Mouse (Mus musculus) ovary, adult 10 weeks (tissue): Measurements from ENCODE around the gene Cbx5. TPM values are rescaled to one million over a fixed set of nuclear protein-coding genes. Genes with fewer than 3 reads are reported as not detected.

Experiments used
- polyA plus RNA-seq: library from polyadenylated mRNA; stranded (reverse); fragments of 350-450 nt; fragmentation: Illumina TruSeq; extraction: RNeasy Lipid Tissue Mini Kit (QIAGEN cat#74804); gene quantifications from one replicate; pipeline ENCODE4 v1.2.3, GENCODE M21; 2014

The Cbx5 gene
- polyA plus RNA-seq: 230 TPM

DNA sequence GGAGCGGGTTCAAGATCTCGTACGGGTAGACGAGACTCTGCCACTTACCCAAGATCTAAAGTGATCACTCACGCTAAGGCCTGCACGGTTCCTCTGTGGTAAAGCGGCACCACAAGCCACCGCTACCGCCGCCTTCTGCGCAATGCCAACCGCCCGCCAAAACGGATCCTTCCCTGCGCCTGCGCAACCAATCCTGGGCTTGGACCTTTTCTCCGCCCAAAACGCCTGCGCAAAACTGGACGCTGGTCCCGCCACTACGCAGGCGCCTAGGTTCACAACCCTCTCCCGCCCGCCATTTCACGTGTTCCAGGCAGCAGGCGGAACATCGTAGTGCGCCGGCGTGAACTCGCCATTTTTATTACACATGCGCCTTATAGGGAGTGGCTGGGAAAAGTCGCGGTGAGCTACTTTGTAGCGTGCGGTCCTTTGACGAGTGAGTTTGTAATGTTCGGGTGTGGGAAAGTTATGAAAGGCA, at the start of gene Cbx5:
Gene Cbx5, minus strand, starts transcription at position 132 of the 475 bp plus-strand sequence.

DNA sequence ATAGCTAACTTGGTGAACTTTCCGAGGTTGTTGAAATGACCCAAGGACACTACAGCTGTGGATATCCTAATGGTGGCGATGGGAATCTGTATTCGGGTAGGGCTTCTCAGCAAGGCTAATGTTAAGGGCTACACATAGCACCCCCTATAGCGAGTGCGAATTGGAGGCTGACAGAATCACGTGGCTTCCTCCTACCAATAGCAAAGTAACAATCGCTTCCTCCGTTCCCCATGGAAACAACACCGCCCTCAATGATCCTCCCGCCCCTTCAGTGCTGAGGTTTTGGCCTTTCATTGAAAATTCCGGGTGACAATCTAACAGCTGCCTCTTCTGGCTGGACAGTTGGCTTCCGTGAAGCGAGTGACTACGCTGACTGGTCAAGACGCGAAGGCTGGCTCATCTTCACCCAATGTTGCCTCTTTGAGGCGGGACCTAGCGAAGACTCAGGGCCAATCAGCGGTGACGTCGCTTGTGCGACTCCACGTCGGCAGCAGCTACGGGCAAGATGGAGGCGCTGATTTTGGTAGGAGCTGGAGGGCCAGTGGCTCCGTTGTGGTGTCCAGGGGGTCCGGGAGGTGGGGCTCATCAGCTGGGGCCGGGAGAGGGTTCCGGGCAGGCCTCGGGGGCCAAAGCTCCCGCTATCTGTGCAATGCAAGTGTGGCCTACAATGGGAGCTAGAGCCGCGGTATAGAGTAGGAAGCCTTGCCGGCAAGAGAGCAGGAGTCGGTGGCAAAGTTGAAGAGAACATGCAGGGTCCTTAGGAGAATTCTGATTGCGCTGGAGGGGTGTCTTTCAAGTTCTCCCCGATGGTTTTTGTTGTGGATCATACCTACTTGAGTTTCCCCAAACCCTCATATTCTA, 33.0 kb upstream of the Cbx5 start, which contains the start of gene Copz1:
Gene Copz1, plus strand, starts transcription at position 296 of the 861 bp plus-strand sequence.

DNA sequence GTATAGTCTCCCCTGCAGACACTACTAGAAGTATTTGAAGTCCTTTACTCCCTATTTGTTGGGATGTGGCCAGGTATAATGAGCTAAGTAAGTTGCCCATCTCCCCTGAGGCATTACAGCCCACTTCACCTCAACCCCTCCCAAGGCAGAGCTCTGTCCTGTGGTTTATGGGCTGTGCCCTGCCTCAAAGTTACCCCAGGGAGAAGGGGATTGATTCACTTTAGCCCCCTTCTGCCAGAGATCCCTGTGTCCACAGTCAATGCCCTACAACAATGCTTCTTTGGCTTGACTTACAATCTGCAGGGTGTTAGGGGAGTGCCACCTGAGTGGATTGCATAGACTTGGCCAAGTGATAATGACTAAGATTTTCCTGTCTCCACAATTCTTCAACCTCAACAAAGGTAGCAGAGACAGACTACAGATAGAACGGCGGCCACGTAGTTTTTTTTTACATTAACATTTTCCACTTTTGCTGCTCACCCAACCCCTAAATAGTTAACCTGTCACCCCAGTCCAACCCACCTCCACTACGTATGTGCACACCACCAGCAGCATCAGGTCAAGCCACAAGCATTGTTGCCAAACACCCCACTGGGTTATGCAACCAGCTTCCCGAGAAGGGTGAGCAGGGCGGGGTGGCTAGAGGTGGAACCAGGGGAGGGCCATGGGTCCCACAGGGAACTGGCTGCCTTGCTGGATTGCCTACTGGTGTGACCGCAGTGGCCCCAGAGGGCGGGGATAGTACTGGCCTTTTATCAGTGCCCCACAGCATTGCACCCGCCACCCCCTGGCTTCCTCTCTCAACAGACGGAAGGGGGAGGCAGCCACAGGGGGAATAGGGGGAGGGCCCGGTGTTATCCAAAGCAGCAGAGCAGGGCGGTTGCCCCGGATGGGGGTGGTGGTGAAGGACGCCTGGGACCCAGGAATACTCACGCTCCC, 18.4 kb upstream of the Cbx5 start, which contains the start of gene Nfe2:
Gene Nfe2, minus strand, starts transcription at position 614 of the 939 bp plus-strand sequence.

DNA sequence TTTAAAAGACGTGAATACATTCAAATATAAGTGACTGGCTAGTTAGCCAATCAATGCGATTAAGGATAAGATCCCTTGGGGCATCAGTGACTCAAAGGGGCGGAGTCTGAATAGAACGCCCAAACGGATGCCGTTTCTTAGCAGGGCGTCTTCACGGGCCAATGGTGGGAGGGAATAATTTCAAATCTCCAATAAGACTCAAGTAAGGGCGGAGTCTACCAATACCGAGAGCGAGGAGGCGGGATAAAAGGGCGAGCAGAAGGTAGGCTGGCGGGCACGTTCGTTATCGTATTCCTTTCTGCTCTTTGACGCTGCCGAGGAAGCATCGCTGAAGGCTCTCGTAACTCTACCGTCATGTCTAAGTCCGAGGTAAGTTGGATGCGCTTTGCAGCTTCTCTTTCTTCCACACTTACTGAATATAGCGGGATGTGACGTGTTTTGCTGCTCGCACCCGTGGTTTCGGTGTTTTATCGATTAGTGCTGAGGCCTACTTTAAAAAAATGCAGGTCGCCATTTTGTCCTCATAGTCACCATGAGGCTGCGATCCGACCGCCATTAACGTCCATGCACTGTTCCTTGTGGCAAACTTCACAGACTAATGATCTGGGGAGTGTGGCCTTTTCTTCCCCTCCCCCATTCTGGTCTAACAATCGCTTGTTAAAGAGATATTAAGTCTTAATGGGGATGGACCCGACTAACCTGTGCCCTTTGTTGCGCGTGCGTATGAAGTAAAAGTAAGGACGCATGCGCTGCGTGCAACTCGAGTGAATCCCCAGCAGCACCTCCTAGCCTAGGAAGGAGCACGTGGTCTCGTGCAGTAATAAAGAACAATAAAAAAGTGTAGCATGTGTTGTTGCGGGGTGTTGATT, 778 bp upstream of the Cbx5 start, which contains the start of gene Hnrnpa1:
Gene Hnrnpa1, plus strand, starts transcription at position 273 of the 869 bp plus-strand sequence.

DNA sequence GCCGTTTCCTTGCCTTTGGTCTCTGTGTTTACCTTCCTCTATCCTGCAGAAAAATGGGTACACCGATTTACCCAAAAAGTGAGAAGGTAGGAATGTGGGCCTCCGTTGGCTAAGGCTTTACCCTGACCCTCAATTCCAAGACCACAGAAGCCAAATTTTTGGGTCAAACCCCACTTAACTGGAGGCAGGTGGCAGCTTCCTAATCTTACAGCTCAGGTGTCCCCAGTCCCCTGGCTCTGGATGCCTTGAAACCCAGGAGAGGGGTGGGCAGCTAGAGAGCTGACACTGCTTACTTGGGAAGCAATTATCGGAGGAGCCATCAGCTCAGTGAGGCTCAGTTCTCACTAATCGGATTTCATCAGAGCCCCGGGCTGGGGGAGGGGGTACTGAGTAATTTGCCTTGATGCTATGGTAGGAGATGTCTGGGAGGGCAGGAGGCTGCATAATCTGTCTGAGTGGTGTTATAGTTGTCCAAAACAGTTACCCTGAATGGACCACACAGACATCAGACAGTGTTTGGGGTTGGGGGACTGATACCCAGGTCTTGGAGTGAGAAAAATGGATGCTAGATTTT, 72.5 kb downstream of the Cbx5 start, which contains the start of gene Smug1:
Gene Smug1, minus strand, starts transcription at position 51 of the 574 bp plus-strand sequence.

Other genes with a start within 250 kb of the Cbx5 start
- gene Hoxc8, start 249.2 kb downstream of the Cbx5 start, polyA plus RNA-seq: 72.1 TPM
- gene Hoxc6, start 241.6 kb downstream of the Cbx5 start, polyA plus RNA-seq: 49.8 TPM
- gene Hoxc4, start 220.9 kb downstream of the Cbx5 start, polyA plus RNA-seq: 26.9 TPM
- 15.2 TPM for gene Smug1, start 72.7 kb downstream of the Cbx5 start, polyA plus RNA-seq
- gene Hnrnpa1, start 616 bp upstream of the Cbx5 start, polyA plus RNA-seq: 1,400 TPM
- not detected for gene Nfe2, start 18.6 kb upstream of the Cbx5 start, polyA plus RNA-seq
- 70.6 TPM for gene Copz1, start 32.9 kb upstream of the Cbx5 start, polyA plus RNA-seq
- not detected for gene Gpr84, start 70.8 kb upstream of the Cbx5 start, polyA plus RNA-seq
- gene Zfp385a, start 100.3 kb upstream of the Cbx5 start, polyA plus RNA-seq: not detected
- gene Itga5, start 126.9 kb upstream of the Cbx5 start, polyA plus RNA-seq: 0.77 TPM
- 9.7 TPM for gene Gtsf1, start 190.7 kb upstream of the Cbx5 start, polyA plus RNA-seq
- not detected for gene Gtsf2, start 208.7 kb upstream of the Cbx5 start, polyA plus RNA-seq
- gene Nckap1l, start 214.0 kb upstream of the Cbx5 start, polyA plus RNA-seq: 7.7 TPM